Mouse (Mus musculus): ENCODE measurements around the gene Cyp2c55. TPM values are rescaled to one million over a fixed set of nuclear protein-coding genes. Genes with fewer than 3 reads are reported as not detected.

The Cyp2c55 gene
- not detected in 4 replicates for total RNA-seq (2023; ENCODE audit: inconsistent age)

GRCm38 (mm10) chr19:39006715-39007114, at the start of gene Cyp2c55:
Cyp2c55 (plus strand) TSS chr19:39007019.

GRCm38 (mm10) chr19:39060719-39061118, 53.9 kb downstream of the Cyp2c55 start, which contains the start of gene Cyp2c65:
Cyp2c65 (plus strand) TSS chr19:39061015.

Other genes starting within 250 kb of the Cyp2c55 start
- 19.9 to 23.9 TPM (median 20.4 TPM) in 4 replicates for gene Noc3l, start 187.8 kb upstream of the Cyp2c55 start, total RNA-seq (2023; ENCODE audit: inconsistent age)
- gene Tbc1d12, start 170.4 kb upstream of the Cyp2c55 start, total RNA-seq (2023; ENCODE audit: inconsistent age) = 2.6 to 4.8 TPM (median 3.4 TPM) in 4 replicates
- gene Hells, start 76.1 kb upstream of the Cyp2c55 start, total RNA-seq (2023; ENCODE audit: inconsistent age) = 12.9 to 16.2 TPM (median 14.2 TPM) in 4 replicates
- gene Cyp2c65, start 54.0 kb downstream of the Cyp2c55 start, total RNA-seq (2023; ENCODE audit: inconsistent age) = not detected in 4 replicates
- not detected in 4 replicates for gene Cyp2c66, start 106.9 kb downstream of the Cyp2c55 start, total RNA-seq (2023; ENCODE audit: inconsistent age)